Mouse (Mus musculus) CH12.LX (cell line): Measurements from ENCODE around the gene Gm20388. TPM values are rescaled to one million over a fixed set of nuclear protein-coding genes. Genes with fewer than 3 reads are reported as not detected.

Experiments used
- DNase-seq: peaks from one replicate; pipeline ENCODE4 v3.0.0-alpha.2; 2013; ENCODE audit errors: extremely low read depth
- H3K27ac ChIP-seq: 2 replicates; pipeline ENCODE4 v1.5.1; 2012; ENCODE audit warnings: low read depth, mild to moderate bottlenecking, control low read depth, moderate library complexity; ENCODE audit not compliant: insufficient read depth
- H3K27me3 ChIP-seq: replicated peaks from 2 replicates; pipeline ENCODE3; 2012; ENCODE audit warnings: inconsistent platforms
- H3K36me3 ChIP-seq, 2 experiments: replicated peaks in 1 of 2; 2 replicates each; pipeline versions ENCODE3 to v1.6.1; 2012; ENCODE audit warnings: inconsistent platforms in 1 of 2, low read length in 1 of 2, mild to moderate bottlenecking in 1 of 2, mixed read lengths in 1 of 2, moderate library complexity in 1 of 2; ENCODE audit not compliant: control insufficient read depth in 1 of 2, insufficient read depth in 1 of 2
- H3K4me1 ChIP-seq, 2 experiments: 2 replicates each; pipeline ENCODE4 v1.6.1; 2012; ENCODE audit warnings: inconsistent platforms in 1 of 2, moderate library complexity in 1 of 2; ENCODE audit not compliant: insufficient read depth in 2 of 2, control insufficient read depth in 1 of 2
- H3K4me2 ChIP-seq: 2 replicates; pipeline ENCODE4 v1.6.1; 2012; ENCODE audit warnings: low read depth, mild to moderate bottlenecking, control low read depth; ENCODE audit not compliant: poor library complexity, insufficient read depth, severe bottlenecking
- H3K4me3 ChIP-seq, 3 experiments: fragments of 150-350 bp in 1 of 3; sonication (generic) in 1 of 3; replicated peaks in 1 of 3; 2 replicates each; pipeline versions ENCODE3 to v1.5.1; 2011 to 2012; ENCODE audit warnings: low read depth in 2 of 3, low read length in 2 of 3, mild to moderate bottlenecking in 2 of 3, moderate library complexity in 2 of 3, control low read depth in 1 of 3, improper control_type of control experiment in 1 of 3, inconsistent platforms in 1 of 3, mixed read lengths in 1 of 3; ENCODE audit not compliant: poor library complexity in 1 of 3
- H3K79me2 ChIP-seq: replicated peaks from 2 replicates; pipeline ENCODE4 v1.6.1; 2012; ENCODE audit warnings: mild to moderate bottlenecking, moderate library complexity; ENCODE audit not compliant: control insufficient read depth, poor library complexity, insufficient read depth, severe bottlenecking; ENCODE audit errors: extremely low read depth
- H3K9ac ChIP-seq: 2 replicates; pipeline ENCODE4 v1.6.1; 2012; ENCODE audit warnings: low read depth, mild to moderate bottlenecking, control low read depth, moderate library complexity; ENCODE audit not compliant: insufficient read depth
- H3K9me3 ChIP-seq: replicated peaks from 2 replicates; pipeline ENCODE3; 2012; ENCODE audit warnings: low read length, inconsistent platforms, mixed read lengths
- ELF1 ChIP-seq: IDR thresholded peaks from 2 replicates; pipeline ENCODE4 v1.6.1; 2014; ENCODE audit warnings: low read depth, mild to moderate bottlenecking, inconsistent platforms, low read length, improper control_type of control experiment
- ETS1 ChIP-seq: conservative IDR thresholded peaks from 2 replicates; pipeline ENCODE4 v1.6.1; 2012; ENCODE audit warnings: low read depth, mild to moderate bottlenecking, inconsistent platforms, low read length, improper control_type of control experiment, moderate library complexity
- GABPA ChIP-seq: IDR thresholded peaks from 2 replicates; pipeline ENCODE4 v1.6.1; 2012; ENCODE audit warnings: low read depth, low read length, improper control_type of control experiment, inconsistent platforms; ENCODE audit not compliant: insufficient replicate concordance
- HCFC1 ChIP-seq: IDR thresholded peaks from 2 replicates; pipeline ENCODE4 v1.6.1; 2012; ENCODE audit warnings: low read depth, mild to moderate bottlenecking, inconsistent platforms, low read length, improper control_type of control experiment
- JUN ChIP-seq: IDR thresholded peaks from 2 replicates; pipeline ENCODE4 v1.6.1; 2011; ENCODE audit warnings: low read depth, mild to moderate bottlenecking, low read length, improper control_type of control experiment, moderate library complexity; ENCODE audit not compliant: insufficient read depth
- JUND ChIP-seq: conservative IDR thresholded peaks from 2 replicates; pipeline ENCODE4 v1.6.1; 2011; ENCODE audit warnings: low read depth, low read length, improper control_type of control experiment
- MAX ChIP-seq: IDR thresholded peaks from 2 replicates; pipeline ENCODE4 v1.6.1; 2011; ENCODE audit warnings: low read length, improper control_type of control experiment
- MAZ ChIP-seq: IDR thresholded peaks from 2 replicates; pipeline ENCODE4 v1.6.1; 2012; ENCODE audit warnings: low read depth, mild to moderate bottlenecking, inconsistent platforms, low read length, improper control_type of control experiment, moderate library complexity
- NRF1 ChIP-seq: IDR thresholded peaks from 2 replicates; pipeline ENCODE4 v1.6.1; 2014; ENCODE audit warnings: low read depth, mild to moderate bottlenecking, inconsistent platforms, low read length, improper control_type of control experiment, moderate library complexity
- POLR2A ChIP-seq: IDR thresholded peaks from 2 replicates; pipeline ENCODE4 v1.6.1; 2011; ENCODE audit warnings: low read depth, mild to moderate bottlenecking, improper control_type of control experiment, low read length
- POLR2AphosphoS2 ChIP-seq: IDR thresholded peaks from 2 replicates; pipeline ENCODE4 v1.6.1; 2011; ENCODE audit warnings: low read depth, low read length, improper control_type of control experiment
- RAD21 ChIP-seq: IDR thresholded peaks from 2 replicates; pipeline ENCODE4 v1.6.1; 2011; ENCODE audit warnings: low read depth, mild to moderate bottlenecking, low read length, improper control_type of control experiment, moderate library complexity
- RCOR1 ChIP-seq: conservative IDR thresholded peaks from 2 replicates; pipeline ENCODE4 v1.6.1; 2012; ENCODE audit warnings: low read depth, mild to moderate bottlenecking, inconsistent platforms, low read length, improper control_type of control experiment
- SIN3A ChIP-seq: IDR thresholded peaks from 2 replicates; pipeline ENCODE4 v1.6.1; 2012; ENCODE audit warnings: low read length, improper control_type of control experiment, inconsistent platforms
- TCF12 ChIP-seq: IDR thresholded peaks from 2 replicates; pipeline ENCODE4 v1.6.1; 2014; ENCODE audit warnings: low read depth, mild to moderate bottlenecking, inconsistent platforms, low read length, improper control_type of control experiment
- UBTF ChIP-seq: IDR thresholded peaks from 2 replicates; pipeline ENCODE4 v1.6.1; 2012; ENCODE audit warnings: low read depth, mild to moderate bottlenecking, inconsistent platforms, low read length, improper control_type of control experiment, moderate library complexity
- USF1 ChIP-seq: IDR thresholded peaks from 2 replicates; pipeline ENCODE4 v1.6.1; 2014; ENCODE audit warnings: low read depth, mild to moderate bottlenecking, inconsistent platforms, low read length, improper control_type of control experiment
- USF2 ChIP-seq: conservative IDR thresholded peaks from 2 replicates; pipeline ENCODE4 v1.6.1; 2011; ENCODE audit warnings: low read depth, low read length, improper control_type of control experiment
- ZC3H11A ChIP-seq: IDR thresholded peaks from 2 replicates; pipeline ENCODE4 v1.6.1; 2012; ENCODE audit warnings: low read depth, mild to moderate bottlenecking, inconsistent platforms, low read length, improper control_type of control experiment
- ZNF384 ChIP-seq: IDR thresholded peaks from 2 replicates; pipeline ENCODE4 v1.6.1; 2012; ENCODE audit warnings: low read depth, low read length, improper control_type of control experiment, inconsistent platforms
- dilution Hi-C: fragments of 300-500 bp; cut with MboI; formaldehyde crosslinking; loops from 2 replicates; pipeline ENCODE4 v1.14.3; 2020; ENCODE audit warnings: low sequenced_read_pairs; ENCODE audit not compliant: extremely low pct_unique_long_range_greater_than_20kb, extremely low pct_ligation_motif_present
- in situ Hi-C: fragments of 300-500 bp; cut with MboI; formaldehyde crosslinking; loops from 3 replicates; pipeline ENCODE4 v1.14.3; 2019; ENCODE audit warnings: low sequenced_read_pairs, low pct_ligation_motif_present, low pct_unique_long_range_greater_than_20kb, mixed read lengths
- polyA plus RNA-seq: library from polyadenylated mRNA; unstranded; fragments of >175 nt; gene quantifications from 2 replicates; pipeline ENCODE4 v1.2.1, GENCODE M21; 2012; ENCODE audit warnings: low read depth; ENCODE audit not compliant: insufficient read length
- total RNA-seq, 2 experiments: library from RNA; depleted of rRNA; stranded (reverse); fragments of 300-350 nt in 1 of 2; fragments of >200 nt in 1 of 2; gene quantifications; 2 replicates each; pipeline ENCODE4 v1.2.3; 2012 to 2014

Gene Gm20388
- total and polyA plus RNA-seq, 3 experiments, result 14.8 to 26.3 (median 22.2) TPM

DNA sequence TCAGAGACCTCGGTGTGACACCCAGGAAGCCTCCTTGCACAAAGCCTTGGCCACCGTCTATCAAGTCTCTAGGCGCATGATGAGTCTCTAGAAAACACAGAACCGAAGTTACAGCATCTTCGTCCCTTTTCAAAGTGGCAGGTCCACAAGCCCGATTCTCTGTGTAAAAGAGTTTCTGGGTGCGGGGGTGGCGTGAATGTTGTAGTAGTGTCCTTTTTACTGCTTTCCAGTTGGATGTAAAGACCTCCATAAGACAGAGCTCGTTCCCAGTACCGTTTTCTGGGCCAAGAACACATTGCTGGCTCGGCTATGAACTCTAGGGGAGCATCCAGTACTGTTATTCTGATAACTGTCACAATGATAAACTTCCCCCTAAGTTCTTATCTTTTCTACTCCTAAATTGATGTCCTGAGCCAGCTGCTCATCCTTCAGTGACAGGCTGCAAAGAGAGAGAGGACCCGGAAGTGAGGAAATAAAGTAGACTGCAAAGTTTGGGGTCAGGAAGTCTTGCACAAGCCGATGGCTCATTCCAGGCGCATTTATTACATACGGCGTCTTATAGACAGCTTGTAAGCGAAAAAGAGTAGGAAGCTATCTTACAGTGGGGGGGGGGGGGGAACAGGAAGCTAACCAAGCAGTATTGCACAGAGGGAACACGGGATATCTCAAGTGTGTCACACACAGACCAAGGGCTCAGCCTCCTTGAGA, 1614.6 kb downstream of the Gm20388 start (continued):
- no peak for TF ChIP-seq JUN
- TF ChIP-seq ZNF384, result no peak

DNA sequence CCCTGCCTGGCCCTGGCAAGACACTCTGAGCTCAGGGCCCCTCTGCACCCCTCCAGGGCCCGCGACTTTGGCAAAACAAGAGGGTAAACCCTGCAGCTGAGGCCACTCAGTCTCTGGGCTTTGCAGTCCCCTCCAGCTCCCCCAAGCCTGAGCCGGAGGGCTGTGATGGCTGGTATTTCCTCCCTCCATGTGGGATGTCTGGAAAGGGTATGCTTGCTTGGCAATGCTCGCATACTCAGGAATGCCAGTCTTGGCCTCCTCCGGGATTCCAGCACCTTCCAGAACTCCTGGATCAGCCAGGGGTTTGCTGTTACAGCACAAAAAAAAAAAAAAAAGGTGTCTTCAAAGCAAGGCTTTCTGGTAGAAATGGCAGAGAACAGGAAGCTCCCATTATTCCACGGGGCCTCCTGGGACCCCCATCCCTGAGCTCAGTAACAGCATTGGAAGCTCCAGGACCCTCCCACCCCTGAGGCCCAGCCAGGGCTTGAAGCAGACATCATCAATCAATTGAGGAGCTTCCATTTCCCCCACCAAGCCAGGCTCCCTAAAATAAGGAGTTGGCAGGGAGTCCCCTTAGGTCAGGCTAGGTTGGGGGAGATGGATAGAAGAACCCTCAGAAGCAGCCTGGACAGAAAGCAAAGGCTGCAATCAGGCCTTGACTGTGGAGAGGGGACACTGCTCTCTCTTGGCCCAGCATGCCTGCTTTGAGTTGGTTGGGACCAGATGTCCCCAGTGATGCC, 1616.3 kb downstream of the Gm20388 start:
- Histone ChIP-seq H3K79me2 (no peaks in the 10 kb centered on the region), H3K27ac (no peak overlapping the region), H3K27me3 (peaks cover 73% of the 10 kb centered on the region), H3K9ac (no peak overlapping the region), H3K4me3 (no peak overlapping the region), H3K9me3 (no peaks in the 10 kb centered on the region), H3K4me2 (no peak overlapping the region), H3K36me3 (no peaks in the 10 kb centered on the region), H3K4me1 (no peaks in the 10 kb centered on the region)
- DNase-seq, result no peak
- in situ Hi-C loops (no loop called here), dilution Hi-C loops (no loop called here)
- TF ChIP-seq POLR2A, result no peak
- TF ChIP-seq RCOR1, result no peak
- no peak for TF ChIP-seq USF2
- TF ChIP-seq MAZ, result no peak

DNA sequence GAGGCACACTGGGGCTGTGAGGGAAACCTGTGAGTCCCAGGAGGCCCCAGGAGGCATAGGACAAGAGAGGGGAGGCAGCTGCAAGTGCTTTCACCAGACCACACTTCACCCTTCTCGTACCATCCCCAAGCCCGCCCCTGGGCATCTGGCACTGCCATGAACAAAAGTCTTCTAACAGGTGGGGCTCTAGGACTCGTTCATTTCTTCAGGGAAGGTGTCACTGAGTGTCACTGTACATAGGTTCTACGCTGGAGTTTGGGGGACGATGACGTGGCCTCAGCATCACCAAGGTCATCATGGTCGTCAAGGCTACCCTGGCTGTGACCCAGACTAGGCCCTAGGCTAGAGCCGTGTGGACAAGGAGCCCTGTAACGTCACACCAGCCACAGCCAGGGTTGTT, 1617.1 kb downstream of the Gm20388 start:
- Histone ChIP-seq H3K4me2 (no peak overlapping the region), H3K36me3 (no peaks in the 10 kb centered on the region), H3K9ac (no peak overlapping the region), H3K27ac (no peak overlapping the region), H3K27me3 (peaks cover 69% of the 10 kb centered on the region), H3K9me3 (no peaks in the 10 kb centered on the region), H3K4me1 (no peaks in the 10 kb centered on the region), H3K79me2 (no peaks in the 10 kb centered on the region), H3K4me3 (no peak overlapping the region)
- TF ChIP-seq SIN3A, result no peak
- no peak for TF ChIP-seq ETS1
- dilution Hi-C loops, result no loop called here
- in situ Hi-C loops, result no loop called here
- no peak for DNase-seq

DNA sequence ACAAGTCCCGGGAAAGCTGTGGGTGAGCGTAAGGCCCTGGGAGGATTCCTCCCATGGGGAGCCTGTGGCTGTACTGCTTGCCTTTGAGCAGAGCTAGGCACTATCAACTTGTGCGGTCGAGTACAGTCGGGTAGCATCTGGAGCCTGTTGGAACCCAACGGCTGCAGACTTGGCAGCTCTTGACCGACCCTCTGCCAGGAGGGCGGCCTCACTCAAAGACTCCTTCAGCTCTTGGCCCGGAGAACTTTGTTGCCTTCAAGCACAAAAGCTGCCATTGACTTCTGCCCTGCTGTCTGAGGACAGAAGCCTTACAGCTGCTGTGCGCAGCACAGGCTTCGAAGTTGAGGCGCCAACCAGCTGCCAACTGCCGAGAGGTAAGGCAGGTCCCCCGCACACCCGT, 1618.1 kb downstream of the Gm20388 start:
- H3K9me3 ChIP-seq, result no peaks in the 10 kb centered on the region
- no peak overlapping the region for H3K4me2 ChIP-seq
- no peak for DNase-seq
- in situ Hi-C loops, result no loop called here
- no peak overlapping the region for H3K9ac ChIP-seq
- no peak for TF ChIP-seq SIN3A
- no peak for TF ChIP-seq ZC3H11A
- no peak for TF ChIP-seq USF2
- no peak for TF ChIP-seq MAX
- no peak for TF ChIP-seq NRF1
- TF ChIP-seq UBTF, result no peak
- TF ChIP-seq TCF12, result no peak
- TF ChIP-seq USF1, result no peak
- no peak for TF ChIP-seq ELF1
- TF ChIP-seq RAD21, result no peak
- TF ChIP-seq JUND, result no peak
- TF ChIP-seq HCFC1, result no peak
- no peak for TF ChIP-seq POLR2AphosphoS2
- no peak for TF ChIP-seq JUN
- no peak for TF ChIP-seq GABPA
- no peak for TF ChIP-seq RCOR1
- peaks cover 71% of the 10 kb centered on the region for H3K27me3 ChIP-seq
- no peaks in the 10 kb centered on the region for H3K79me2 ChIP-seq
- dilution Hi-C loops, result no loop called here
- H3K27ac ChIP-seq, result no peak overlapping the region
- no peaks in the 10 kb centered on the region for H3K36me3 ChIP-seq
- no peak overlapping the region for H3K4me3 ChIP-seq
- peaks cover 0 to 2% of the 10 kb centered on the region in 2 experiments; a peak in 1 of 4 replicates for H3K4me1 ChIP-seq
